In genomic region chr17:12210544-12211132, GRCm38 (mm10) we compare ENCODE assay signal across 8 mouse cellular contexts.
DNase-seq lines count a peak whose midpoint lies in the region; ATAC-seq and TF ChIP-seq lines count a peak whose summit lies in the region.

No protein-coding gene starts in this region.

- H3K9ac ChIP-seq in neural tube, embryonic 15.5 days (replicated peaks): no peak overlapping the region
- H3K9ac ChIP-seq in limb, embryonic 11.5 days (ENCODE audit: low read length): no peak overlapping the region
- H3K9ac ChIP-seq in midbrain, postnatal 0 days (replicated peaks; ENCODE audit: low read length, poor library complexity, severe bottlenecking): no peak overlapping the region

- no peak overlapping the region for H3K4me3 ChIP-seq in neural tube, embryonic 15.5 days (replicated peaks)
- no peak overlapping the region for H3K4me3 ChIP-seq in kidney, adult 2 months (ENCODE audit: insufficient read depth, low read depth, low read length)
- no peak overlapping the region for H3K4me3 ChIP-seq in limb, embryonic 11.5 days (ENCODE audit: low read depth, low read length)
- H3K4me3 ChIP-seq in midbrain, postnatal 0 days (ENCODE audit: low read depth, low read length): no peak overlapping the region

- WGBS in neural tube, embryonic 15.5 days: 40% methylated on average over 8 of the region's 8 CpGs
- WGBS in kidney, adult 2 months: 30% methylated on average over 8 of the region's 8 CpGs
- WGBS in limb, embryonic 11.5 days: 35% methylated on average over 8 of the region's 8 CpGs
- WGBS in midbrain, postnatal 0 days: 39% methylated on average over 8 of the region's 8 CpGs

- H3K27me3 ChIP-seq in neural tube, embryonic 15.5 days (replicated peaks): no peaks in the 10 kb centered on the region
- no peaks in the 10 kb centered on the region for H3K27me3 ChIP-seq in kidney, adult 2 months (replicated peaks; ENCODE audit: control insufficient read depth, insufficient read depth, low read length)
- no peaks in the 10 kb centered on the region for H3K27me3 ChIP-seq in limb, embryonic 11.5 days (ENCODE audit: control insufficient read depth, insufficient read depth, low read length)
- no peaks in the 10 kb centered on the region for H3K27me3 ChIP-seq in midbrain, postnatal 0 days (ENCODE audit: insufficient read depth, low read length)

- no peak for ATAC-seq in neural tube, embryonic 15.5 days (ENCODE audit: low FRiP score)
- ATAC-seq in limb, embryonic 11.5 days (ENCODE audit: insufficient number of reproducible peaks, low FRiP score, low TSS enrichment, low read depth): no peak
- peak; percentile 25 for ATAC-seq in midbrain, postnatal 0 days (ENCODE audit: low FRiP score)

- H3K36me3 ChIP-seq in neural tube, embryonic 15.5 days: peaks cover 31% of the 10 kb centered on the region
- H3K36me3 ChIP-seq in kidney, adult 2 months (ENCODE audit: control insufficient read depth, insufficient read depth, low read length): no peaks in the 10 kb centered on the region
- H3K36me3 ChIP-seq in limb, embryonic 11.5 days (ENCODE audit: control insufficient read depth, insufficient read depth, low read length): peaks cover 3% of the 10 kb centered on the region; the same call in 1 of the 2 replicates
- peaks cover 22% of the 10 kb centered on the region; the same call in 1 of the 2 replicates for H3K36me3 ChIP-seq in midbrain, postnatal 0 days (ENCODE audit: insufficient read depth, low read length)

- H3K4me2 ChIP-seq in neural tube, embryonic 15.5 days: no peak overlapping the region
- H3K4me2 ChIP-seq in limb, embryonic 11.5 days (ENCODE audit: low read depth, severe bottlenecking): no peak overlapping the region
- no peak overlapping the region for H3K4me2 ChIP-seq in midbrain, postnatal 0 days (ENCODE audit: low read depth, low read length, poor library complexity, severe bottlenecking)

- peak; percentile 98 for TF ChIP-seq CTCF in kidney, adult 2 months (conservative IDR thresholded peaks at IDR 0.05; ENCODE audit: insufficient read depth, insufficient read length, low read depth, low read length)
- TF ChIP-seq CTCF in midbrain, postnatal 0 days (IDR thresholded peaks at IDR 0.05): peak; percentile 98

- H3K27ac ChIP-seq in neural tube, embryonic 15.5 days (replicated peaks): no peak overlapping the region
- no peak overlapping the region for H3K27ac ChIP-seq in kidney, adult 2 months (ENCODE audit: insufficient read depth, low read depth, low read length)
- H3K27ac ChIP-seq in limb, embryonic 11.5 days (replicated peaks; ENCODE audit: low read depth, low read length): no peak overlapping the region
- H3K27ac ChIP-seq in midbrain, postnatal 0 days (ENCODE audit: low read depth, low read length): no peak overlapping the region

- peak; percentile 95 for DNase-seq in neural tube, embryonic 10.5 days (ENCODE audit: extremely low spot score, low spot score)
- DNase-seq in cerebellum, postnatal 4 days (ENCODE audit: low spot score in 2 of 2): peak; percentile 90 to 96
- peak; percentile 72 to 74 for DNase-seq in gastrocnemius, adult 8-10 months (ENCODE audit: low spot score in 2 of 2)
- peak; percentile 79 for DNase-seq in kidney, adult 2 months
- peak; percentile 96 for DNase-seq in limb, embryonic 11.5 days (ENCODE audit: low spot score)
- DNase-seq in midbrain, postnatal 0 days (ENCODE audit: low spot score): peak; percentile 80
- DNase-seq in spleen, postnatal 14 days (ENCODE audit: low spot score in 2 of 2): peak; percentile 84 to 93

- peaks cover 23% of the 10 kb centered on the region for H3K4me1 ChIP-seq in neural tube, embryonic 15.5 days
- no peaks in the 10 kb centered on the region for H3K4me1 ChIP-seq in kidney, adult 2 months (ENCODE audit: control insufficient read depth, insufficient read depth, low read length)
- H3K4me1 ChIP-seq in limb, embryonic 11.5 days (ENCODE audit: control insufficient read depth, insufficient read depth, low read length): peaks cover 20% of the 10 kb centered on the region
- no peaks in the 10 kb centered on the region for H3K4me1 ChIP-seq in midbrain, postnatal 0 days (ENCODE audit: insufficient read depth, low read length)

- no peaks in the 10 kb centered on the region for H3K9me3 ChIP-seq in neural tube, embryonic 15.5 days (replicated peaks)
- H3K9me3 ChIP-seq in limb, embryonic 11.5 days (ENCODE audit: control insufficient read depth, low read length): no peaks in the 10 kb centered on the region
- no peaks in the 10 kb centered on the region for H3K9me3 ChIP-seq in midbrain, postnatal 0 days (ENCODE audit: low read length)

- TF ChIP-seq POLR2A in kidney, adult 2 months (IDR thresholded peaks at IDR 0.05; ENCODE audit: low read depth, low read length): no peak
